Mouse (Mus musculus) cerebellum, postnatal 36 days (tissue): ENCODE results near the gene Tagln2.

Experiments
- DNase-seq, 2 experiments: peaks; one replicate each; pipeline ENCODE4 v3.0.0; 2021 to 2022; ENCODE audit warnings: mixed read lengths in 2 of 2

Tagln2 gene

GRCm38 (mm10) chr1:172527431-172527830 is 27.6 kb downstream of the Tagln2 start:
- no peak for DNase-seq

- DNase-seq, result peak; percentile 86 to 89
Observed at GRCm38 (mm10) chr1:172528701-172529100, 28.9 kb downstream of the Tagln2 start.

GRCm38 (mm10) chr1:172530544-172531220 is 30.8 kb downstream of the Tagln2 start:
- no peak for DNase-seq

GRCm38 (mm10) chr1:172532551-172532950 is 32.7 kb downstream of the Tagln2 start:
- peak; percentile 62 to 70 for DNase-seq

GRCm38 (mm10) chr1:172535116-172535515 is 35.3 kb downstream of the Tagln2 start:
- DNase-seq, result peak in 1 of 2 experiments; percentile 18

GRCm38 (mm10) chr1:172539827-172540226 is 40.0 kb downstream of the Tagln2 start:
- no peak for DNase-seq

GRCm38 (mm10) chr1:172540283-172540820 is 40.5 kb downstream of the Tagln2 start:
- DNase-seq, result no peak

- no peak for DNase-seq
Observed at GRCm38 (mm10) chr1:172546062-172546461, 46.2 kb downstream of the Tagln2 start.

- no peak for DNase-seq
Observed at GRCm38 (mm10) chr1:172548501-172548900, 48.7 kb downstream of the Tagln2 start.

GRCm38 (mm10) chr1:172549314-172549713 is 49.5 kb downstream of the Tagln2 start:
- DNase-seq, result no peak

- DNase-seq, result no peak
Observed at GRCm38 (mm10) chr1:172549717-172550116, 49.9 kb downstream of the Tagln2 start.

GRCm38 (mm10) chr1:172550551-172550951 is 50.7 kb downstream of the Tagln2 start:
- no peak for DNase-seq

GRCm38 (mm10) chr1:172551009-172551408 is 51.2 kb downstream of the Tagln2 start:
- DNase-seq, result no peak

GRCm38 (mm10) chr1:172552623-172553022 is 52.8 kb downstream of the Tagln2 start:
- DNase-seq, result no peak

GRCm38 (mm10) chr1:172555638-172556037 is 55.8 kb downstream of the Tagln2 start, which contains the start of gene Vsig8:
TSS of gene Vsig8 (plus strand) at chr1:172555938.
- no peak for DNase-seq
